Mouse (Mus musculus): ENCODE results near the gene Abca5.

GRCm38 (mm10) chr11:110366902-110367301, 29.4 kb upstream of the Abca5 start:
- TF ChIP-seq CTCF (IDR thresholded peaks at IDR 0.05; ENCODE audit: low read depth) (peak; percentile 60), EP300 (IDR thresholded peaks at IDR 0.05; ENCODE audit: low read depth) (no peak)

All from liver, embryonic 14.5 days (tissue).